In the genomic region with DNA sequence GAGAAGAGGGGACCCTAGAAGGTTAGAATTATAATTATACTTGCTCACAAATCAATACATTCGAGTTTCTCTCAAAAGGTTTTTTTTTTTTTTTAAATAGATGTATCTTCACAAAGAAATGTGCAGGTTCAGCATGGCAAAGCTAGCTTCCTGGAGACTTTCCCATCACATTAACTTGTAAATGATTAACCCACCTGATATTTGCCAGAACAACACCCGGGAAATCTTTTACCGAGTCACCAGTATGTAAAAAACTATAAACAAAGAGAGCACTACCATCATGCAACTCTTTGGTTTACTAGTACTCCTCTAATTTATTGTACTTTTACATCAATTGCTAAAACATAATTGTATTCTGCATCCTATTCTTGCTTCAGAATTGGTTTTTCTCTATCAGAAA, we compare ENCODE assay signal across 27 mouse cellular contexts. TPM values are rescaled to one million over a fixed set of nuclear protein-coding genes. Genes with fewer than 3 reads are reported as not detected.
DNase-seq lines count a peak whose midpoint lies in the region; ATAC-seq and TF ChIP-seq lines count a peak whose summit lies in the region.
"Had no signal": no experiment of that assay in that cellular context is flagged by ENCODE, and none has a peak within 500 bp of the region (broad histone marks: within the 10 kb centered on the region; RNA-seq: fewer than 3 reads in every experiment).

No protein-coding gene starts in this region.

- H3K27me3 ChIP-seq in intestine, embryonic 16.5 days (replicated peaks; ENCODE audit: control insufficient read depth, insufficient read depth, low read length) = no peaks in the 10 kb centered on the region
- H3K27me3 ChIP-seq in kidney, embryonic 16.5 days (ENCODE audit: insufficient read depth, low read length) = no peaks in the 10 kb centered on the region
- no peaks in the 10 kb centered on the region for H3K27me3 ChIP-seq in liver, postnatal 0 days (ENCODE audit: insufficient read depth, low read length)
- H3K27me3 ChIP-seq: embryonic facial prominence, embryonic 13.5 days; hindbrain, embryonic 15.5 days; liver, embryonic 13.5 days had no signal

- H3K27ac ChIP-seq in intestine, embryonic 16.5 days (ENCODE audit: low read length) = no peak overlapping the region
- H3K27ac ChIP-seq in kidney, embryonic 16.5 days (ENCODE audit: low read length) = peak overlapping the region; percentile 85
- H3K27ac ChIP-seq in liver, postnatal 0 days (ENCODE audit: low read depth) = 0 out of 2 replicates have a peak overlapping the region, but pooled peaks have one; percentile 17
- H3K27ac ChIP-seq: embryonic facial prominence, embryonic 13.5 days; hindbrain, embryonic 10.5 days; hindbrain, embryonic 15.5 days had no signal

- H3K4me1 ChIP-seq in intestine, embryonic 16.5 days (ENCODE audit: control insufficient read depth, insufficient read depth, low read length) = peaks cover 8% of the 10 kb centered on the region
- H3K4me1 ChIP-seq in kidney, embryonic 16.5 days (ENCODE audit: insufficient read depth, low read length) = peaks cover 7% of the 10 kb centered on the region; the same call in 1 of the 2 replicates
- peaks cover 17% of the 10 kb centered on the region; the same call in 1 of the 2 replicates for H3K4me1 ChIP-seq in liver, postnatal 0 days (ENCODE audit: insufficient read depth)
- H3K4me1 ChIP-seq: embryonic facial prominence, embryonic 13.5 days; hindbrain, embryonic 10.5 days; hindbrain, embryonic 15.5 days; liver, embryonic 13.5 days had no signal

- ATAC-seq in intestine, embryonic 16.5 days = peak; percentile 77
- ATAC-seq in kidney, embryonic 16.5 days (ENCODE audit: low FRiP score, low TSS enrichment) = 0 out of 2 replicates have a peak, but pooled peaks have one; percentile 23
- ATAC-seq in liver, postnatal 0 days = no peak
- ATAC-seq in frontal cortex, adult (ENCODE audit: low TSS enrichment) = no peak
- ATAC-seq: forebrain, embryonic 16.5 days; inflammation-experienced regulatory T-cells, adult 6 months had no signal

- H3K9me3 ChIP-seq in intestine, embryonic 16.5 days (ENCODE audit: control insufficient read depth, low read length) = no peaks in the 10 kb centered on the region
- H3K9me3 ChIP-seq in kidney, embryonic 16.5 days (ENCODE audit: low read length) = no peaks in the 10 kb centered on the region
- no peaks in the 10 kb centered on the region for H3K9me3 ChIP-seq in liver, postnatal 0 days (ENCODE audit: low read length)
- H3K9me3 ChIP-seq: embryonic facial prominence, embryonic 13.5 days; G1E; hindbrain, embryonic 10.5 days; hindbrain, embryonic 15.5 days; liver, embryonic 13.5 days had no signal

- no peaks in the 10 kb centered on the region for H3K36me3 ChIP-seq in intestine, embryonic 16.5 days (ENCODE audit: control insufficient read depth, insufficient read depth, low read length)
- no peaks in the 10 kb centered on the region for H3K36me3 ChIP-seq in kidney, embryonic 16.5 days (ENCODE audit: insufficient read depth, low read length)
- no peaks in the 10 kb centered on the region for H3K36me3 ChIP-seq in liver, postnatal 0 days (replicated peaks; ENCODE audit: insufficient read depth, low read length)
- H3K36me3 ChIP-seq: embryonic facial prominence, embryonic 13.5 days; G1E; hindbrain, embryonic 10.5 days; hindbrain, embryonic 15.5 days; liver, embryonic 13.5 days had no signal

- TF ChIP-seq CTCF in liver, postnatal 0 days (IDR thresholded peaks at IDR 0.05; ENCODE audit: low read depth) = no peak

- no peak overlapping the region for H3K4me2 ChIP-seq in intestine, embryonic 16.5 days (ENCODE audit: low read depth, low read length)
- H3K4me2 ChIP-seq in kidney, embryonic 16.5 days (replicated peaks; ENCODE audit: low read depth, low read length) = no peak overlapping the region
- H3K4me2 ChIP-seq in liver, postnatal 0 days (ENCODE audit: low read depth, low read length) = no peak overlapping the region
- H3K4me2 ChIP-seq: embryonic facial prominence, embryonic 13.5 days; hindbrain, embryonic 15.5 days; liver, embryonic 13.5 days; lung, embryonic 14.5 days had no signal

- H3K4me3 ChIP-seq in intestine, embryonic 16.5 days (ENCODE audit: low read length) = no peak overlapping the region
- H3K4me3 ChIP-seq in kidney, embryonic 16.5 days (ENCODE audit: low read length) = no peak overlapping the region
- no peak overlapping the region for H3K4me3 ChIP-seq in liver, postnatal 0 days (ENCODE audit: low read depth, low read length)
- H3K4me3 ChIP-seq: embryonic facial prominence, embryonic 13.5 days; hindbrain, embryonic 10.5 days; hindbrain, embryonic 15.5 days; liver, embryonic 13.5 days had no signal

- H3K9ac ChIP-seq in intestine, embryonic 16.5 days (ENCODE audit: low read depth, low read length) = no peak overlapping the region
- no peak overlapping the region for H3K9ac ChIP-seq in kidney, embryonic 16.5 days (replicated peaks; ENCODE audit: low read length)
- no peak overlapping the region for H3K9ac ChIP-seq in liver, postnatal 0 days (replicated peaks)
- H3K9ac ChIP-seq: embryonic facial prominence, embryonic 13.5 days; hindbrain, embryonic 15.5 days; liver, embryonic 13.5 days; lung, embryonic 14.5 days had no signal

- 45% methylated on average over 3 of the region's 3 CpGs for WGBS in intestine, embryonic 16.5 days
- 76% methylated on average over 3 of the region's 3 CpGs for WGBS in kidney, embryonic 16.5 days
- WGBS in liver, postnatal 0 days (ENCODE audit: insufficient replicate concordance) = 64% methylated on average over 3 of the region's 3 CpGs

- DNase-seq in kidney, adult 11 months = peak; percentile 67
- DNase-seq in kidney, postnatal 4 days = no peak
- DNase-seq in liver, postnatal 0 days = no peak
- DNase-seq in c-Kit-positive CD71-positive TER-119-positive erythroid progenitor cells, embryonic 14.5 days (ENCODE audit: low spot score) = no peak
- no peak for DNase-seq in adrenal gland, postnatal 10 days
- DNase-seq: adrenal gland, adult 8-10 months; cerebellum, adult 11 months; cerebellum, postnatal 10 days; gastrocnemius, postnatal 10 days; heart, postnatal 14 days; liver, embryonic 13.5 days; lung, embryonic 14.5 days; lung, postnatal 14 days; midbrain, embryonic 14.5 days; right cerebral cortex, postnatal 14 days; thymus, postnatal 14 days had no signal

- TF ChIP-seq EP300 in liver, postnatal 0 days (IDR thresholded peaks at IDR 0.05; ENCODE audit: low read depth) = no peak

RNA-seq across cellular contexts. Expression of gene Slc16a12, which starts 48.7 kb away (rescaled TPM):
- polyA plus RNA-seq in intestine, embryonic 16.5 days (2015; fragmentation: Nextera tagmentation; extraction: Ambion mirVana) = 8.1 and 8.3 TPM in 2 replicates
- polyA plus RNA-seq in kidney, embryonic 16.5 days (2015; fragmentation: Nextera tagmentation; extraction: Ambion mirVana) = 17.9 and 19.1 TPM in 2 replicates
- 17.1 and 22.6 TPM in 2 replicates for polyA plus RNA-seq in liver, postnatal 0 days (2015; fragmentation: Nextera tagmentation; extraction: Ambion mirVana)
- 1 to 10 TPM; 6.1 to 9.5 TPM for total RNA-seq in adrenal gland, postnatal 10 days (2021)
- total RNA-seq: monocyte, adult 5-6 weeks had no signal
- polyA plus RNA-seq: G1E had no signal

RNA-seq across cellular contexts. Expression of gene Ifit1, which starts 57.8 kb away (rescaled TPM):
- polyA plus RNA-seq in intestine, embryonic 16.5 days (2015; fragmentation: Nextera tagmentation; extraction: Ambion mirVana) = 10.8 and 12.6 TPM in 2 replicates
- 0.28 and 0.51 TPM in 2 replicates for polyA plus RNA-seq in kidney, embryonic 16.5 days (2015; fragmentation: Nextera tagmentation; extraction: Ambion mirVana)
- 6.6 and 8.4 TPM in 2 replicates for polyA plus RNA-seq in liver, postnatal 0 days (2015; fragmentation: Nextera tagmentation; extraction: Ambion mirVana)
- total RNA-seq in adrenal gland, postnatal 10 days (2021) = 1 to 10 TPM in 1 of 2 experiments, under 1 TPM in 1; 0.69 to 1.6 TPM
- polyA plus RNA-seq: G1E; lung, embryonic 14.5 days had no signal

RNA-seq across cellular contexts. Expression of gene Ifit1bl2, which starts 57.9 kb away (rescaled TPM):
- 19.9 and 32.3 TPM in 2 replicates for polyA plus RNA-seq in intestine, embryonic 16.5 days (2015; fragmentation: Nextera tagmentation; extraction: Ambion mirVana)
- polyA plus RNA-seq in kidney, embryonic 16.5 days (2015; fragmentation: Nextera tagmentation; extraction: Ambion mirVana) = 0.10 and 0.33 TPM in 2 replicates
- polyA plus RNA-seq in liver, postnatal 0 days (2015; fragmentation: Nextera tagmentation; extraction: Ambion mirVana) = 0.12 and 0.15 TPM in 2 replicates
- under 1 TPM in 1 of 2 experiments, not detected in 1; 0.09 TPM for total RNA-seq in adrenal gland, postnatal 10 days (2021)
- total RNA-seq: common myeloid progenitor, adult 5-6 weeks had no signal
- polyA plus RNA-seq: G1E had no signal

Comparison
In these comparisons a context has a peak if more than half of its experiments do, and no peak if none do; other contexts are left out.
1. ATAC-seq: peak in intestine, embryonic 16.5 days (single experiment) and kidney, embryonic 16.5 days (single experiment); none in liver, postnatal 0 days (single experiment) and frontal cortex, adult (single experiment).
2. RNA of gene Ifit1bl2, which starts 57.9 kb away (polyA plus RNA-seq): 19.9 to 32.3 TPM in intestine, embryonic 16.5 days; 0.12 to 0.15 TPM in liver, postnatal 0 days and 0.10 to 0.33 TPM in kidney, embryonic 16.5 days; every median in the first group is over 10 times any median in the second.